Mouse (Mus musculus): ENCODE data around the gene 4933407L21Rik. TPM values are rescaled to one million over a fixed set of nuclear protein-coding genes. Genes with fewer than 3 reads are reported as not detected.

The 4933407L21Rik gene
- polyA plus RNA-seq, 1 experiment from 2014 or later, result 0.25 TPM

DNA sequence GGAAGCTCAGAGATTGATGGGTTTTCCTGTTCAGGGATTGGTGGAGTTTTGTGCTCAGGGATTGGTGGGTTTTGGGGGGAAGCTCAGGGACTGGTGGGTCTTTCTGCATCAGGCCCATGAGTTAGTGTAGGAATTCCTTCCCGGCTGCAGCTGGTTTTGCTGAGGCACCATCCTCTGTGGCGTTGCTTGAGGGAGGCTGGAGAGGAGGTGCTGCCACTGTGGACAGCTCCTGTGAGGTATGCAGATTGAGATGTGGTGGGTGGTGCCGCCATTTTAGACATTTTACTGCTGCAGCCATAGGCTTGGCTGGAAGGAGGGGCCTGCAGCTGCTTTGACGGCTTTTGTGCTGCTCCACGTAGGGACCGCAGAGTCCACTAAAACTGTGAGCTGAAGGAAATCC is 1.1 kb downstream of the 4933407L21Rik start:
- H3K27me3 ChIP-seq (ENCODE audit: control insufficient read depth, insufficient read depth, low read depth, low read length), result no peaks in the 10 kb centered on the region
- H3K4me2 ChIP-seq (ENCODE audit: low read depth, low read length), result no peak overlapping the region
- no peak overlapping the region for H3K9ac ChIP-seq (ENCODE audit: low read length)
- H3K9me3 ChIP-seq (ENCODE audit: control insufficient read depth, low read length), result no peaks in the 10 kb centered on the region
- no peak overlapping the region for H3K27ac ChIP-seq (ENCODE audit: low read length)
- no peaks in the 10 kb centered on the region for H3K36me3 ChIP-seq (ENCODE audit: control insufficient read depth, insufficient read depth, low read length)
- no peak for ATAC-seq (ENCODE audit: low read depth)
- WGBS, result 77% methylated on average over 6 of the region's 6 CpGs
- no peak overlapping the region for H3K4me3 ChIP-seq (ENCODE audit: low read length)
- peaks cover 14% of the 10 kb centered on the region for H3K4me1 ChIP-seq (replicated peaks; ENCODE audit: control insufficient read depth, insufficient read depth, low read length)

DNA sequence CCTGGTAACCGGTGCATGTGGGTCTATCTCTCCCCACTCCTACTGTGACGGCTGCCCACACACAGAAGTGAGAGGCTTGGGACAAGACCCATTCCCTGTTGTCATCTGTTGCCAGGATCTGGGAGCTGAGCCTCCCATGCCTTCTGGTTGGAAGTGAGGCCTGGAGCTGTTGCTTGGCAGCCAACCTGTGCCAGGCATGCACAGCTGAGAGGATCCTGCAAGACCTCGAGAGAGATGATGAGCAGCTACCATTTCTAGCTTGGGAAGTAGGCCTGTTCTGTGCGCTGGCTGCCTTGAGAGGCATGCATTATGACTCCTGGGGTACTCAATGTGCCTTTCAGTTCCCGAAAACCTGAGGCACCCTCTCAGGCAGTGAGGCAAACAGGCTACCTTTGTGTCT is 2.9 kb downstream of the 4933407L21Rik start:
- Histone ChIP-seq H3K4me3 (ENCODE audit: low read length) (no peak overlapping the region), H3K27me3 (ENCODE audit: control insufficient read depth, insufficient read depth, low read depth, low read length) (no peaks in the 10 kb centered on the region), H3K4me2 (ENCODE audit: low read depth, low read length) (no peak overlapping the region), H3K27ac (ENCODE audit: low read length) (no peak overlapping the region), H3K4me1 (replicated peaks; ENCODE audit: control insufficient read depth, insufficient read depth, low read length) (peaks cover 14% of the 10 kb centered on the region), H3K9me3 (ENCODE audit: control insufficient read depth, low read length) (no peaks in the 10 kb centered on the region), H3K36me3 (ENCODE audit: control insufficient read depth, insufficient read depth, low read length) (no peaks in the 10 kb centered on the region), H3K9ac (ENCODE audit: low read length) (no peak overlapping the region)
- 78% methylated on average over 5 of the region's 5 CpGs for WGBS
- ATAC-seq (ENCODE audit: low read depth), result no peak

DNA sequence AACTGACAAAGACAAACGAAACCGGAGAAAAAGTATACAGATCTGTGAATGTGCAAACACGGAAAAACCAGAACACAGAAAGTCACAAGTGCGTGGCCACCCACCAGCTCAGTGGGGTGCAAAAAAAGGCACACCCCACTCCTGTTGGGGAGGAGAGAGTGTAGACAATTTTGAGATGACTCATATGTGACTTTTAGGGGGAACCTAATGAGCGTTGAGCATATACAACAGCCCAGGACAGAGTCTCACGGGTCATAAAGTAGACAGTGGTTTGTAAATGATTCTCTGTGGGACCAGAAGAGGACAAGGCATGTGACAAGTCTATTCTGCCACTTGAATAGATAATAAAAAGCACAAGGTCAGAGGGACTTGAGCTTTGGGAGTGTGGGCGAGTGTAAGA is 4.9 kb downstream of the 4933407L21Rik start:
- WGBS, result 4% methylated on average over 7 of the region's 7 CpGs
- Histone ChIP-seq H3K36me3 (ENCODE audit: control insufficient read depth, insufficient read depth, low read length) (no peaks in the 10 kb centered on the region), H3K4me3 (ENCODE audit: low read length) (no peak overlapping the region), H3K9ac (ENCODE audit: low read length) (peak overlapping the region; percentile 31), H3K9me3 (ENCODE audit: control insufficient read depth, low read length) (no peaks in the 10 kb centered on the region), H3K27ac (ENCODE audit: low read length) (peak overlapping the region; percentile 45), H3K27me3 (ENCODE audit: control insufficient read depth, insufficient read depth, low read depth, low read length) (no peaks in the 10 kb centered on the region), H3K4me2 (ENCODE audit: low read depth, low read length) (peak overlapping the region; percentile 37), H3K4me1 (replicated peaks; ENCODE audit: control insufficient read depth, insufficient read depth, low read length) (peaks cover 13% of the 10 kb centered on the region)
- peak; percentile 21; the same call in 1 of the 2 replicates for ATAC-seq (ENCODE audit: low read depth)

DNA sequence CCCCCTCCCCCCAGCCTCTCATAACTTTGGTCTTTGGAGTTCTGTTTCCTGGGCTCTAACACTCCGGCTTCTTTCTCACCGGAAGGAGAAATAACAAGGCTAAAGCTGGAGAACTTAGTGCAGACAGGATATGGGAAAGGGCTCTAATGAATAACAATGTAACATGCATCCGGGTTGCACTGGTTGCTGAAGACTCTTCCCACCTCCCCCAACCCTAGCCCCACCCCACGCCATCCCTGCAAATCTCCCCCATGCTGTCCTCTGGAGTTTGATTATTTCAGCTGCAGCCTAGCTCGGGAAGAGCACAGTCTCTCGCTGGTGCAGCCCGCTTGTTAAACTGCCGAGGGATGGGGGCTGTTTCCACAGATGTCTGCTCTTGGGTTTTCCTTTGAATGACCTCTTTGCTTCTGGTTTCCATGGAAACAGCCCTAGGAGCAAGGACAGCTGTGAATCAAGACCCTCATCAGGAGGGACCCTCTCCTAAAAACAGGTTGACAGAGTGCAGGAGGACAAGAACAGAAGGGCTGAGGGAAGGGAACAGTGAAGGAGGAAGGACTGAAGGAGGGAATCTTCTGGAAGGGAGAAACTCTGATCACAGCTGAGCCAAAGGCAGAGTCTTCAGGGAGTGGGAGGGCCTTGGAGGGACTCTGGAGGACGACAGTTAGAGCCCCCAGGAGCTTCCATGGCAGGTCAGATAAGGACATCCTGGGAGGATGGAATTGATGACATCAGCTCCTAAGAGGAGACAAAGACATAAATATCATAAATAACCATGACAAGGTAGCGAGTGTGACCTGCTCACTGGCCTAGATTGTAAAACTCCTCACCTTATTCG is 5.6 kb downstream of the 4933407L21Rik start:
- Histone ChIP-seq H3K9me3 (ENCODE audit: control insufficient read depth, low read length) (no peaks in the 10 kb centered on the region), H3K27ac (ENCODE audit: low read length) (peak overlapping the region; percentile 45), H3K4me1 (replicated peaks; ENCODE audit: control insufficient read depth, insufficient read depth, low read length) (peaks cover 10% of the 10 kb centered on the region), H3K27me3 (ENCODE audit: control insufficient read depth, insufficient read depth, low read depth, low read length) (no peaks in the 10 kb centered on the region), H3K4me2 (ENCODE audit: low read depth, low read length) (peak overlapping the region; percentile 37), H3K9ac (ENCODE audit: low read length) (peak overlapping the region; percentile 31), H3K4me3 (ENCODE audit: low read length) (no peak overlapping the region), H3K36me3 (ENCODE audit: control insufficient read depth, insufficient read depth, low read length) (no peaks in the 10 kb centered on the region)
- WGBS, result 16% methylated on average over 11 of the region's 11 CpGs
- peak; percentile 61 for ATAC-seq (ENCODE audit: low read depth)

DNA sequence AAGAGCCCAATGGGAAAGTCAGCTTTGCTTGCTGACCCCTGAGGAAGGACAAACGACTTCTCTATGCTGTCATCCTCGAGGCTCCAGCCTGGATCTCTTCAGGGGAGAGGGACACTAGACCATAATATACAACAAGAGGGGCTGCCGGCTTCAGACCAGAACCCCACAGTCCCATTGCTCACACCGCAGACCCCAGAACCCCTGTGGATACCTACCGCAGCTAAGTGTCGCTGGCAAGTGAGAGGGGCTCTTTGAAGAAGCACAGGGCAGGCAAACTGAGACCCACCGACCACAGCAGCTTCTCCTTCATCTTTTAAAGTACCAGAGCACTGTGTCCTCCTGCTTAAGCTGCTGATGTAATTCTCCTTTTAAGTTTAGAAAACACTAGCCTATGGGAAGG is 6.3 kb downstream of the 4933407L21Rik start:
- Histone ChIP-seq H3K4me1 (replicated peaks; ENCODE audit: control insufficient read depth, insufficient read depth, low read length) (peaks cover 10% of the 10 kb centered on the region), H3K27ac (ENCODE audit: low read length) (no peak overlapping the region), H3K27me3 (ENCODE audit: control insufficient read depth, insufficient read depth, low read depth, low read length) (no peaks in the 10 kb centered on the region), H3K4me3 (ENCODE audit: low read length) (no peak overlapping the region), H3K4me2 (ENCODE audit: low read depth, low read length) (no peak overlapping the region), H3K9ac (ENCODE audit: low read length) (no peak overlapping the region), H3K9me3 (ENCODE audit: control insufficient read depth, low read length) (no peaks in the 10 kb centered on the region), H3K36me3 (ENCODE audit: control insufficient read depth, insufficient read depth, low read length) (no peaks in the 10 kb centered on the region)
- 31% methylated on average over 7 of the region's 7 CpGs for WGBS
- no peak for ATAC-seq (ENCODE audit: low read depth)

DNA sequence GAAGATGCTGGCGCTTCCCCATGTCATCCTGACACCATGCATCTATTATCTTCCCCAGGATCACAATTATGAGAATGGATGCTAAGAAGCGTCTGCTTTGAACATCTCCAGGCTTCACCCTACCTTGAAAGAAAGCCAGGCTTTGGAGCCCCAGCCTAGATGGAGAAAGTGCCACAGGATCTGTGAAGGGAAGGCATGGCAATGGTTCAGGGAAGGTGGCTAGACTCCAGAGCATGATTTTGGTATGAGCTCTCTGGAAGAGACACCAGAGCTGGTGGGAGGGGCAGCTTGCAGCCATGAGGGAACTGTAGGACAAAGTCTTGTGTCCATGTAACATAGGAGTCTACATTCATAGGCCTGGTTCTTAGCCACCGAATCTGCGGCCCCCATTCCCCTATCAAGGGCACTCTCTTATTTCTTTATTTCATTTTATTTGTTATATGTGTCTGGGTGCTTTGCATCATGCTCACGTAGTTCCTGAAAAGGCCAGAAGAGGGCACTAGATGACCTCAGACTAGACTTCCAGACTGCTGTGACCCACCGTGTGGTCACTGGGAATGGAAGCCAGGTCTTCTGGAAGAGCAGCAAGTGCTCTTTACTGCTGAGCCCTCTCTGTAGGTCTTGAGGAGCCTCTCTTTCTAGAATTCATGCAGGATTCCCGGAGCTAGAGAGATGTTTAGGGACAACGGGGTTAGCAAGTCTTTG is 7.0 kb downstream of the 4933407L21Rik start:
- no peak overlapping the region for H3K9ac ChIP-seq (ENCODE audit: low read length)
- no peak overlapping the region for H3K27ac ChIP-seq (ENCODE audit: low read length)
- peaks cover 10% of the 10 kb centered on the region for H3K4me1 ChIP-seq (replicated peaks; ENCODE audit: control insufficient read depth, insufficient read depth, low read length)
- H3K9me3 ChIP-seq (ENCODE audit: control insufficient read depth, low read length), result no peaks in the 10 kb centered on the region
- H3K4me3 ChIP-seq (ENCODE audit: low read length), result no peak overlapping the region
- H3K36me3 ChIP-seq (ENCODE audit: control insufficient read depth, insufficient read depth, low read length), result no peaks in the 10 kb centered on the region
- ATAC-seq (ENCODE audit: low read depth), result no peak
- WGBS, result 57% methylated on average over 8 of the region's 8 CpGs
- H3K4me2 ChIP-seq (ENCODE audit: low read depth, low read length), result no peak overlapping the region
- no peaks in the 10 kb centered on the region for H3K27me3 ChIP-seq (ENCODE audit: control insufficient read depth, insufficient read depth, low read depth, low read length)

DNA sequence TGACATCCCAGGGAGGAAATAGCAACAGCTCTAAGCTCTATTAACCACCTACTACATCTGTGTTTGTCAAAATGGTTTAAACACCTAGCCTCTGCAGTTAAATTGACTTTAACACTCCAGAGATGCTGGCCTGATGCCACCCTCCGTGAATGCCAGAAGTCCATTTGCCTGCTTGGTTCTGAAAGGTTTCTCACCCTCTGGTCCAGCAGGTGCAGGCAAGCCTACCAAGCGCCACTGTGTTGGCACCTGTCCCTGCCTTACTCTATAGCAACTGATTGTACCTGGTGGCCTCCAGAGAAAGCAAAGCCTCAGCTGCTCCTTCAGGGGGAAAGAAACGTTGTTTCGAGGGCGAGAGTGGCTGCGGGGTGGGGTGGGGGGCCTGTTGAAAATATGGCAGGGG is 8.0 kb downstream of the 4933407L21Rik start:
- Histone ChIP-seq H3K4me1 (replicated peaks; ENCODE audit: control insufficient read depth, insufficient read depth, low read length) (peaks cover 10% of the 10 kb centered on the region), H3K9ac (ENCODE audit: low read length) (no peak overlapping the region), H3K4me2 (ENCODE audit: low read depth, low read length) (no peak overlapping the region), H3K9me3 (ENCODE audit: control insufficient read depth, low read length) (no peaks in the 10 kb centered on the region), H3K27ac (ENCODE audit: low read length) (no peak overlapping the region), H3K36me3 (ENCODE audit: control insufficient read depth, insufficient read depth, low read length) (no peaks in the 10 kb centered on the region), H3K27me3 (ENCODE audit: control insufficient read depth, insufficient read depth, low read depth, low read length) (no peaks in the 10 kb centered on the region), H3K4me3 (ENCODE audit: low read length) (no peak overlapping the region)
- 49% methylated on average over 6 of the region's 6 CpGs for WGBS
- 0 out of 2 replicates have a peak, but pooled peaks have one; percentile 39 for ATAC-seq (ENCODE audit: low read depth)

DNA sequence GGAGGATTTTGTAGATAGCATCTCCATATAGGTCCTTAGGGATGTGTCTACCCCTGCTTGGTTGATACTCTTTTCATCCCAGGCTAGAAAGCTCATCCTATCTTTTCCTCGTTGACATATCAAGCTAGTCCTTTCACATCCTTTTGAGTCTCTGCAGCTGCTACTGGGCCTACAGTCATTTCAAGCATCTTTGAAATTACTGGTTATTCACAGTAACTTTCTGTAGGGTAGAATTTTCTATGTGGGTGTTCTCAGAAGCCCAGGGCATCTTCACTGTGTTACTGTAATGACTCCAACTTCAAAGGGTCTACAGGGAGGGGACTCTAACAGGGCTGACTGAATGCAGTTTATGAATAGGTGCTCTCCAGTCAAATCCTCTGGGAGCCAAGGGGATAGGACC is 9.0 kb downstream of the 4933407L21Rik start:
- H3K9me3 ChIP-seq (ENCODE audit: control insufficient read depth, low read length), result no peaks in the 10 kb centered on the region
- no peaks in the 10 kb centered on the region for H3K27me3 ChIP-seq (ENCODE audit: control insufficient read depth, insufficient read depth, low read depth, low read length)
- H3K4me2 ChIP-seq (ENCODE audit: low read depth, low read length), result no peak overlapping the region
- no peak overlapping the region for H3K27ac ChIP-seq (ENCODE audit: low read length)
- H3K9ac ChIP-seq (ENCODE audit: low read length), result no peak overlapping the region
- peaks cover 10% of the 10 kb centered on the region for H3K4me1 ChIP-seq (replicated peaks; ENCODE audit: control insufficient read depth, insufficient read depth, low read length)
- 72% methylated on average over 1 of the region's 1 CpGs for WGBS
- no peaks in the 10 kb centered on the region for H3K36me3 ChIP-seq (ENCODE audit: control insufficient read depth, insufficient read depth, low read length)
- no peak overlapping the region for H3K4me3 ChIP-seq (ENCODE audit: low read length)
- ATAC-seq (ENCODE audit: low read depth), result no peak

DNA sequence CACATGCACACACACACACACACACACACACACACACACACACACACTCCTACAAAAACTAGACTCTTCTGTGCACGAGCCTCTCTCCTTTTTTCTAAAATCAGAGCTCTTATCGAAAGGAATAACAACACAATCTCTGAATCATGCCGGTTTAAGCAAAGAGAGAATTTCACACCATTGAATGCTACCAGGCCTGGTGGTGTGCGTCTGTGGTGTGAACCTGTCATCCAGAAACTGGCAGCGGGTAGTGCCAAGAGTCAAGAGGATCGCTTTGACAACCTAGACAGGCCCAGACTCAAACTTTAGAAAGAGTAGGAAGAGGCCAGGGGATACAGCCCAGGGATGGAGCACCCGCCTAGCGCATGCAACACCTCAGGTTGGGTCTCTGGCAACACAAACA is 14.0 kb downstream of the 4933407L21Rik start:
- no peaks in the 10 kb centered on the region for H3K9me3 ChIP-seq (ENCODE audit: control insufficient read depth, low read length)
- 72% methylated on average over 8 of the region's 8 CpGs for WGBS

More for the DNA sequence above, 14.0 kb downstream of the 4933407L21Rik start:
- ATAC-seq (ENCODE audit: low read depth), result no peak
- H3K4me3 ChIP-seq (ENCODE audit: low read length), result no peak overlapping the region
- no peaks in the 10 kb centered on the region for H3K27me3 ChIP-seq (ENCODE audit: control insufficient read depth, insufficient read depth, low read depth, low read length)
- no peak overlapping the region for H3K9ac ChIP-seq (ENCODE audit: low read length)
- H3K4me2 ChIP-seq (ENCODE audit: low read depth, low read length), result no peak overlapping the region
- H3K4me1 ChIP-seq (replicated peaks; ENCODE audit: control insufficient read depth, insufficient read depth, low read length), result no peaks in the 10 kb centered on the region
- H3K27ac ChIP-seq (ENCODE audit: low read length), result no peak overlapping the region
- H3K36me3 ChIP-seq (ENCODE audit: control insufficient read depth, insufficient read depth, low read length), result no peaks in the 10 kb centered on the region

All from lung, embryonic 16.5 days (tissue).